Mouse (Mus musculus): ENCODE measurements around the gene Ap2s1. TPM values are rescaled to one million over a fixed set of nuclear protein-coding genes. Genes with fewer than 3 reads are reported as not detected.
"Not testable (repeated sequence)": the region's sequence is repeated elsewhere in the genome, so short reads cannot be mapped to it uniquely, and the experiment has no call there.

The Ap2s1 gene
- polyA plus RNA-seq (2015; fragmentation: Nextera tagmentation; extraction: Ambion mirVana): 360 and 361 TPM in 2 replicates

DNA sequence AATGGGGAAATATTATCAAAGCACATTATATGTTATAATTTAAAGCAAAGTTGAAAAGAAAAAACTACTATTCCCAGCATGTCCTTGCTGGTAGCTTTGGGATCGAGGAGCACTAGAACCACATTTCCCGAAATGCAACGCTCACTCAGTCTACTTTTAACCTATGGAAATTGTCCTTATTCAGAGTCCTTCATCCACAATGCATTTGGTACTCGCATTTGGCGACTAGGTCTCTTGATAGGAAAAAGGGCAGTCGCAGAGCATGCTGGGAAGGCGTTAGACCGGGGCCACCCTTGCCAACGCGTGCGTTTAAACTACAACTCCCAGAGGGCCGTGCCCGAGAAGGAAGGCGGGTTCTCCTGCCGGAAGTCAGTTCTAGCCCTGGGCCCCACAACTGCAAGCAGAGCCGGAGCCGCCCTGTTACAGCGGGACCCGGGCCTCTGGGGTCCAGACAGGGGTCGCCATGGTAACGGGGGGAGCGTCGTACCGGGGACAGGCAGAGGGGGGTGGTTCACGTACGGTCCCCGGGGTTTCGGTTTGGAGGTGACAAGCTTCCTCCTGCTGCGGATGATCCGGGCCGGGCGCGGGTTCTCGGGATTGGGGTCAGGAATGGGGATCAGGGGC is at the start of gene Ap2s1:
TSS of gene Ap2s1 (plus strand) at position 338 of the 624 bp plus-strand sequence.
- Histone ChIP-seq H3K4me3 (replicated peaks) (peak within 1 kb of the TSS; percentile 78), H3K9ac (replicated peaks) (peak within 1 kb of the TSS; percentile 85), H3K27me3 (no peaks in the 10 kb centered on the region), H3K9me3 (no peaks in the 10 kb centered on the region), H3K4me2 (replicated peaks) (peak within 1 kb of the TSS; percentile 95), H3K36me3 (peaks cover 18% of the 10 kb centered on the region), H3K27ac (no peak within 1 kb of the TSS), H3K4me1 (replicated peaks) (peaks cover 18% of the 10 kb centered on the region)
- under 1% methylated on average over 34 of the region's 34 CpGs for WGBS
- peak; percentile 98 for ATAC-seq

DNA sequence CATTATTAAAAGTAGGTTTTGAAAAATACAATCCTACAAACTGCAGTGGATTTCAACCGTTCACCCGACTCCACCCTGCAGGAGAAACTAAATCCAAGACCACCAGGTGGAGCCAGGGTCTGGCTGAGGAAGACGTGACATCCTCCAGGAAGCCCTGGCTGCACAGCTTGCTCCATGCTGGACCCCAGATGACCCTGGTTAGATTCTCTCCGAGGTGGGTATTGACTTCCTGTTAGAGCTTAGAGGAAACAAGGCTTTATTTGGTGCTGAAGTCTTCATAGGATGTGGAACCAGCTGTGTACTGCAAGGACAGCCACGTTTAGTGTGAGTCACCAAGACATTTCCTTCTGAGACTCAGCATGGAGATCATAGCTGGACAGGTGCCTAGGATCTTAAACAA is 49.0 kb upstream of the Ap2s1 start:
- H3K9me3 ChIP-seq: no peaks in the 10 kb centered on the region
- H3K4me3 ChIP-seq (replicated peaks): no peak overlapping the region
- H3K36me3 ChIP-seq: no peaks in the 10 kb centered on the region
- H3K4me2 ChIP-seq (replicated peaks): no peak overlapping the region
- H3K9ac ChIP-seq (replicated peaks): no peak overlapping the region
- no peak overlapping the region for H3K27ac ChIP-seq
- 81% methylated on average over 5 of the region's 5 CpGs for WGBS
- ATAC-seq: no peak
- no peaks in the 10 kb centered on the region for H3K27me3 ChIP-seq
- no peaks in the 10 kb centered on the region for H3K4me1 ChIP-seq (replicated peaks)

DNA sequence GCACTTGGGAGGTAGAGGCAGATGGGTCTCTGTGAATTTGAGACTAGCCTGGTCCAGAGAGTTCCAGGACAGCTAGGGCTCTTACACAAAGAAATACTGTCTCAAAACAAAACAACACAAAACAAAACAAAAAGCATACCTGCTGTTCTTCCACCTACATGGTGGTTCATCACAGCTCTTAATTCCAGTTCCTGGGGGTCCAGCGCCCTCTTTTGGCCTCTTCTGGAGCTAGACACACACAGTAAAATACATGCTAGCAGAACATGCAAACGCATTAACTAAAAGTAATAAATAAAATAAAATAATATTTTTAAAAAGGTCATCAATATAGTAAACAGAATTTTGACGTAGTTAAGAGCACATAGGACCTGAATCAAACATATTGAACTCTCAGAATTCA is 43.2 kb upstream of the Ap2s1 start:
- H3K36me3 ChIP-seq: no peaks in the 10 kb centered on the region
- WGBS: 33% methylated on average over 3 of the region's 3 CpGs
- no peaks in the 10 kb centered on the region for H3K9me3 ChIP-seq

DNA sequence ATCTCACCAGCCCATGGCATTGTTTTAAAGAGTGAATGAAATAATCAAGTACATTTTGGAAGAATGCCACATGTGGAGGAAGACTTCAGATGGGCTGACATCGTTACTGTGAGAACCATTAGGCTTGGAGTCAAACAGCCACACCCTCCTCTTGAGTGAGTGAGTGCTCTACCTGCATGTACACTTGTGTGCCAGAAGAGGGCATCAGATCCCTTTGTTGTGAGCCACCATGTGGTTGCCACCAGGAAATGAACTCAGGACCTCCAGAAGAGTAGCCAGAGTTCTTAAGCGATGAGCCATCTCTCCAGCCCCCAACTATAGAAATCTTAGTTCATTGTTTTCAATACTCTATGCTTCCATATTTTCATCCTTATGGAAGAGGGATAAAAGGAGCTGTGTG is 39.2 kb upstream of the Ap2s1 start:
- no peaks in the 10 kb centered on the region for H3K27me3 ChIP-seq
- no peaks in the 10 kb centered on the region for H3K9me3 ChIP-seq
- no peaks in the 10 kb centered on the region for H3K36me3 ChIP-seq
- no peaks in the 10 kb centered on the region for H3K4me1 ChIP-seq (replicated peaks)
- WGBS: 56% methylated on average over 2 of the region's 2 CpGs
- no peak for ATAC-seq
- no peak overlapping the region for H3K27ac ChIP-seq
- H3K9ac ChIP-seq (replicated peaks): no peak overlapping the region
- no peak overlapping the region for H3K4me2 ChIP-seq (replicated peaks)
- no peak overlapping the region for H3K4me3 ChIP-seq (replicated peaks)

More for the DNA sequence above, 43.2 kb upstream of the Ap2s1 start:
- H3K27ac ChIP-seq: no peak overlapping the region
- no peaks in the 10 kb centered on the region for H3K4me1 ChIP-seq (replicated peaks)
- H3K27me3 ChIP-seq: no peaks in the 10 kb centered on the region
- H3K4me3 ChIP-seq (replicated peaks): no peak overlapping the region
- ATAC-seq: no peak
- H3K9ac ChIP-seq (replicated peaks): no peak overlapping the region
- H3K4me2 ChIP-seq (replicated peaks): no peak overlapping the region

DNA sequence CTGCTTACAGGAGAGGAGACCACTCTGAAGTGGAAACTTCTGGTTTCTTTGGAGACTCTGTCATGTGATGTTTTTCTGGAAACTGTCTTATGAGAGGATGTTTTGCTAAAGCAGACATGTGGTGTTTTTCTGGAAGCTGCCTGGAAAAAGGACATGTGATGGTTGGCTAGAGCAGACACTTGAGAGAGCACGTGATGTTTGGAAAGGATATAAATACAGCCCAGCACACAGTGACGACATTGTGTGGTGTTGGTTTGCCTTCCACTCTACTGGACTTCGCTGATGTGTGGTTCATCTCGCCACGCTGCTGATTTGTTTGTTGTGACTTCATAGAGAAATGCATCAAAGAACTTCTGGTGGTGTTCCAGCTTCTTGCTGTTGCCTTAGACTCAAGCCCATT is 37.6 kb upstream of the Ap2s1 start:
- WGBS: 86% methylated on average over 5 of the region's 5 CpGs
- Histone ChIP-seq H3K27me3 (no peaks in the 10 kb centered on the region), H3K4me2 (replicated peaks) (no peak overlapping the region), H3K9me3 (no peaks in the 10 kb centered on the region), H3K9ac (replicated peaks) (no peak overlapping the region), H3K27ac (no peak overlapping the region), H3K36me3 (no peaks in the 10 kb centered on the region), H3K4me3 (replicated peaks) (no peak overlapping the region), H3K4me1 (replicated peaks) (no peaks in the 10 kb centered on the region)
- no peak for ATAC-seq

DNA sequence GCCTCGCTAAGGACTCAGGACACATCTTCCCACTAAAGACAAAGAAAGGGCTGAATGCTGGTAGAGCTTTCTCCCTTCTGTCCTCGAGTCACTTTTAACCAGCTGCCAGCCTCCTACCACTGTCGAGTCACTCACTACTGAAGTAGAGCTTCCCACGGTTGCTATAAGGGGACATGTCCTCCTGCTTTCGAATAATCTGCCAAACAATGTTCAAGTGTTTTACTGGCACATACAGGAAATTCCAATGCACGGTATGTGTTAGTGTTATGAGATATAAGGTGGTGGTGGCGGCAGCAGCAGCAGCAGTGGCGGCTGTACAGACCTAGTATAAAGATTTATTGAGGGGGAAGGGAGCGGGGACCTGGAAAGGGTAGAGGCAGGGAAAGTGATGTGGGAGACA is 31.8 kb upstream of the Ap2s1 start:
- Histone ChIP-seq H3K27ac (no peak overlapping the region), H3K27me3 (no peaks in the 10 kb centered on the region), H3K4me3 (replicated peaks) (no peak overlapping the region), H3K4me1 (replicated peaks) (no peaks in the 10 kb centered on the region), H3K9ac (replicated peaks) (no peak overlapping the region; the same call in 1 of the 2 replicates), H3K36me3 (no peaks in the 10 kb centered on the region), H3K9me3 (no peaks in the 10 kb centered on the region), H3K4me2 (replicated peaks) (no peak overlapping the region)
- ATAC-seq: no peak
- WGBS: 75% methylated on average over 9 of the region's 9 CpGs

DNA sequence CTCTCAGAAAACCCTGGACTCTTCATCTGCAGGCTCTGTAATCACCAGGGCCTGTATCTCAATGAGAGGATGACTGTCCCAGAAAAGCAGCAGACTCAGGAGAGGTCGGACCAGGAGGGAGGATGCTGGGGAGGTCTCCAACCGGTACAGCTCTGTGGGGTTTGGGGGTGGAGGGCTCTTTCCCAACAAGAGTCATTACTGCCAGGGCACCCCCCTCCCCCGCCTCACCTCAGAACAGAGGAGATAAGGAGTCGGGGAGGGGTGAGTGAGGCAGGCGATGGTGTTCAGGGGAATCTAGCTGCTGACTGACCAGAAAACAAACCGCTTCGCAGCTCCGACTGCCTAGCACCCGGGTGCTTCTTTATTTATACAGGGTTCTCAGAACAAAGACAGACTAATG is 30.0 kb upstream of the Ap2s1 start:
- H3K9ac ChIP-seq (replicated peaks): no peak overlapping the region
- H3K4me1 ChIP-seq (replicated peaks): no peaks in the 10 kb centered on the region
- ATAC-seq: no peak
- H3K36me3 ChIP-seq: no peaks in the 10 kb centered on the region
- no peak overlapping the region for H3K4me3 ChIP-seq (replicated peaks)
- no peak overlapping the region for H3K4me2 ChIP-seq (replicated peaks)
- no peak overlapping the region for H3K27ac ChIP-seq
- no peaks in the 10 kb centered on the region for H3K27me3 ChIP-seq
- WGBS: 27% methylated on average over 9 of the region's 9 CpGs
- H3K9me3 ChIP-seq: no peaks in the 10 kb centered on the region

DNA sequence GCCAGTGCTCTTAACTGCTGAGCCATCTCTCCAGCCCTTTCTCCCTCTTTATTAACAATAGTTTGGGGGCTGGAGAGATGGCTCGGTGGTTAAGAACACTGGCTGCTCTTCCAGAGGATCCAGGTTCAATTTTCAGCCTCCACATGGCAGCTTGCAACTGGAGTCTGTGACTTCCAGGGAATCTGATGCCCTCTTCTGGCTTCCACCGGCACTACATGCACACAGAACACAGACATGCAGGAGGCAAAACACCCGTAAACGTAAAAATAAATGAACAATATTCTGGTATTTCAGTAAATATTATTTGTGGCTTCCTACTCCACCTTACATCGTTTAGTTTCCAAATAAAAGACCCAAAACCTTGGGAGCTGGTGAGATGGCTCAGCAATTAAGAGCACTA is 27.6 kb upstream of the Ap2s1 start:
- 78% methylated on average over 5 of the region's 5 CpGs for WGBS

DNA sequence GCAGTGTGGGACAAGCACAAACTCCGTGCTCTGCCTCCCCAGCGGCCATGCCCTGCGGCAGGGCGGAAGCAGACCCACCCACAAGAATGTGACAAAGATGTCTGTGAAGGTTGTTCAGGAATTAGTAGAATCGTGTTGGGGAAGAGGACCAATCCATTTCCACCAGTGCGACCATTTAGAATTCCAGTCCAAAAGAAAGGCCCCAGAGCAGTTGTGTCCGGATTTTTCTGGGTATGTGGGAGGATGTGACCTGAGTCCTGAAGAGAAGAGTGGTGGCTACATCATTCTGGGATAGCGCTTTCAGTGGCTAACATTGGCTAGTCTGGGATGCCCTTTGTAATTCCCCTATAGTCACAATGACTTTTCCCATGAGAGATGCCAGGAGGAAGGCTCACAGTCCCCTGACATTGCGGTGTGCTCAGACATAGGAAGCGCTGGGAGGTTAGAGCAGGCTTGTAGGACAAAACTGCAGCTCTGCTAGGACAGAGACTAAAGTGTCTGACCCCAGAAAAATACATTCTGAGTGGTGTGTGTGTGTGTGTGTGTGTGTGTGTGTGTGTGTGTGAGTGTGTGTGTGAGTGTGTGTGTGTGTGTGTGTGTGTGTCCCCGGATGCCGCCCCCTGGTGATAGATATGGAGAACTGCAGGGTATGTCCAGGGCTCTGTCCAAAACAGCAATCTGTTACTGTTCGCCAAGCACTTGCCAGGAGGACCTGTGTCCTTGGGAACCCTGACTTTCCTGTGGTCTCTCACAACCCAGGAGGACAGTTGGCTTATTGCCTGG is 25.4 kb upstream of the Ap2s1 start:
- Histone ChIP-seq H3K9ac (replicated peaks) (no peak overlapping the region), H3K4me1 (replicated peaks) (no peaks in the 10 kb centered on the region), H3K4me3 (replicated peaks) (no peak overlapping the region), H3K27me3 (no peaks in the 10 kb centered on the region), H3K9me3 (no peaks in the 10 kb centered on the region), H3K36me3 (no peaks in the 10 kb centered on the region), H3K4me2 (replicated peaks) (no peak overlapping the region), H3K27ac (no peak overlapping the region)
- 74% methylated on average over 13 of the region's 13 CpGs for WGBS
- ATAC-seq: no peak

More for the DNA sequence above, 27.6 kb upstream of the Ap2s1 start:
- Histone ChIP-seq H3K9me3 (no peaks in the 10 kb centered on the region), H3K4me1 (replicated peaks) (no peaks in the 10 kb centered on the region), H3K4me2 (replicated peaks) (no peak overlapping the region), H3K4me3 (replicated peaks) (no peak overlapping the region), H3K27me3 (no peaks in the 10 kb centered on the region), H3K9ac (replicated peaks) (no peak overlapping the region), H3K27ac (no peak overlapping the region), H3K36me3 (no peaks in the 10 kb centered on the region)
- no peak for ATAC-seq

DNA sequence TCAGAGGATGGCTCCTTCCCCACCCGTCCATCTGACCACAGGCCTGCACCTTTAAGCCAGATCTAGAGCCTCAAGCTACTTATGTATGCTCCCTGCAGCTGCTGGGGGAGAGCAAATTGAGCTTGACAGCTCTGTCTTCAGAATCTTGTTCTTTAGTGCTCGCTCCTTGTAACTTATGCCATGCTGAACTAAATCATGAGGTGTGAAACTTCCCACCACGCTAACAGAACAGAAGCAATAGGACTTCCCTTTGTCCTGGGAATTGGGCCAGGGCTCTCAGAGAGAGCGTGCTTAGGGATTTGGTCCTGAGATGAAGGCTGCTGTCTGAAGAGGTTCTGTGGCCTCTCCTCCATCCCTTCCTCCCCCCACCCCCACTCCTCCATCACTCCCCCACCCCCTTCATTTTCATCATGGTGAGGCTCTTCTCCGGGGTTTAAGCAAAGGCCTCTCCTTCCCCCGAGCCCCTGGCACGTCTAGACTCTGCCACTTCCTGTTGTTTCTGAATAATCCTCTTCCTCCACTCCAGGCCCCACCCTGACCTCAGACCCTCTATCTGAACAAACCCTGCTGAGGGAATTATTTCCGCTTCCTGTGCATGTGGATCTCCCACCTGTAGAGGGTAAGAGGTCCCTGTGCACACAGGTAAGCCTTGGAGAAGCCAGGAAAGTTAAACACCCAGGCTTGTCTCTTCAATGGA is 21.6 kb upstream of the Ap2s1 start:
- H3K9ac ChIP-seq (replicated peaks); H3K27ac ChIP-seq; H3K4me2 ChIP-seq (replicated peaks); H3K27me3 ChIP-seq; H3K4me1 ChIP-seq (replicated peaks); ATAC-seq; H3K36me3 ChIP-seq; H3K9me3 ChIP-seq; H3K4me3 ChIP-seq (replicated peaks): not testable (repeated sequence)
- WGBS: 39% methylated on average over 8 of the region's 8 CpGs

DNA sequence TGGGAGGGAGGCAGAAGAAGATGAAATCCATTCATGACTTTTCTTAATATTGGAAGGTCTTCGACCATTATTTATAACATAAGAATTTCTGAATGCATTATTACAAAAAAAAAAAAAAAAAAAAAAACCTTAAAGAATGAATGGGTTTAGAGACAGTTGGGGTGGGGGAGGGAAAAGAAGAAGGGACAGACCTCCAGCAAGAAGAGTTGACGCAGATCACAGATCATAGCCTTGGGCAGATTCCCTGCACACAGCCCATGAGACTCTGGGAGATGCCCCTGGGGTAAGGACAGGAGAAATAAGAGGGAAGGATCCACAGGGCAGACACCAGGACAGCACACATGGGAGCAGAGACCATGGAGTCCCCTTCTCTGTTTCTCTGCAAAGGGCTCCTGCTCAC is 16.6 kb upstream of the Ap2s1 start, which contains the start of gene Ceacam9:
TSS of gene Ceacam9 (plus strand) at position 301 of the 400 bp plus-strand sequence.
- no peaks in the 10 kb centered on the region for H3K4me1 ChIP-seq (replicated peaks)
- whole genome bisulfite sequencing: 80% methylated on average over 2 of the region's 2 CpGs
- no peak within 1 kb of the TSS for H3K9ac ChIP-seq (replicated peaks)
- H3K27ac ChIP-seq: no peak within 1 kb of the TSS
- ATAC-seq: no peak
- H3K27me3 ChIP-seq: no peaks in the 10 kb centered on the region
- H3K4me2 ChIP-seq (replicated peaks): no peak within 1 kb of the TSS
- no peak within 1 kb of the TSS for H3K4me3 ChIP-seq (replicated peaks)
- H3K9me3 ChIP-seq: no peaks in the 10 kb centered on the region
- H3K36me3 ChIP-seq: no peaks in the 10 kb centered on the region

DNA sequence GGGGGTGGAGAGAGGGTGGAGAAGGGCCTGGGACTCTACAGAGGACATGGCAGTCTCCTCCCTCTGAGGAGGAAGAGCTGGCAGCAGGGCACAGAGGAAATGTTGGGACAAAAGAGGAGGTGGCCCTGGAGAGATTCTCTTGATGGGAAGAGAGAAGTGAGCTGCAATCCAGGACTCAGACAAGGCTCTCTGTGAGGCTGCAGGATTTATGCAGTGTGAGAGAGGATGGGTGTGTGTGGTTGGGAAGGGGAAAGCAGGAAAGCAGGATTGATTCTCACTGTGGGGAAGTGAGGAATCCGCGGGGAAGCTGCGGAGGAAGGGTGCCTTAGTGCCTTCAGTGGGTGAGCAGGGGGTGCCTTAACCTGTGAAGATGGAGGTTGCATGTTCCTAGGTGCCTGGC is 15.7 kb upstream of the Ap2s1 start:
- H3K9me3 ChIP-seq; H3K36me3 ChIP-seq; H3K27me3 ChIP-seq; H3K9ac ChIP-seq (replicated peaks); H3K4me2 ChIP-seq (replicated peaks); ATAC-seq; H3K4me3 ChIP-seq (replicated peaks); H3K4me1 ChIP-seq (replicated peaks); H3K27ac ChIP-seq: not testable (repeated sequence)
- WGBS: 78% methylated on average over 3 of the region's 3 CpGs
